Mouse (Mus musculus) hindbrain, embryonic 11.5 days (tissue): Measurements from ENCODE around the gene Olfr1150-ps1. TPM values are rescaled to one million over a fixed set of nuclear protein-coding genes. Genes with fewer than 3 reads are reported as not detected.

Experiments
- ATAC-seq: fragments of 200-750 bp; cut with Nextera tagmentation; 2 replicates; pipeline ENCODE4 v1.8.0; 2017; ENCODE audit warnings: mild to moderate bottlenecking, moderate TSS enrichment, moderate library complexity; ENCODE audit not compliant: low FRiP score
- DNase-seq: peaks from one replicate; pipeline ENCODE4 v3.0.0-alpha.2; 2015; ENCODE audit warnings: low spot score
- H3K27ac ChIP-seq: fragments of 300-500 bp; sonication (generic); 2 replicates; pipeline ENCODE4 v1.5.1; 2014; ENCODE audit warnings: mild to moderate bottlenecking, low read depth, low read length
- H3K27me3 ChIP-seq: fragments of 300-500 bp; sonication (generic); 2 replicates; pipeline ENCODE4 v1.6.1; 2014; ENCODE audit warnings: mild to moderate bottlenecking, low read length, moderate library complexity, mixed read lengths; ENCODE audit not compliant: control insufficient read depth, insufficient read depth
- H3K36me3 ChIP-seq: fragments of 300-500 bp; sonication (generic); 2 replicates; pipeline ENCODE4 v1.6.1; 2014; ENCODE audit warnings: mild to moderate bottlenecking, low read length, moderate library complexity, mixed read lengths; ENCODE audit not compliant: control insufficient read depth, insufficient read depth
- H3K4me1 ChIP-seq: fragments of 300-500 bp; sonication (generic); replicated peaks from 2 replicates; pipeline ENCODE4 v1.6.1; 2014; ENCODE audit warnings: low read length, mixed read lengths; ENCODE audit not compliant: control insufficient read depth, insufficient read depth
- H3K4me2 ChIP-seq: fragments of 300-500 bp; sonication (generic); replicated peaks from 2 replicates; pipeline ENCODE4 v1.6.1; 2014; ENCODE audit warnings: mild to moderate bottlenecking, low read depth, low read length
- H3K4me3 ChIP-seq: fragments of 300-500 bp; sonication (generic); 2 replicates; pipeline ENCODE4 v1.5.1; 2014; ENCODE audit warnings: low read depth, low read length
- H3K9ac ChIP-seq: fragments of 300-500 bp; sonication (generic); 2 replicates; pipeline ENCODE4 v1.6.1; 2014; ENCODE audit warnings: low read depth, low read length
- H3K9me3 ChIP-seq: fragments of 300-500 bp; sonication (generic); 2 replicates; pipeline ENCODE4 v1.6.1; 2016; ENCODE audit warnings: low read length; ENCODE audit not compliant: control insufficient read depth
- WGBS: fragments of 180-500 bp; shearing (Covaris S2); extraction: QIAGEN DNeasy Blood & Tissue Kit; methylation state at CpG from one replicate; pipeline ENCODE4 v1.1.7; 2014; 5-methylcytosine and 5-hydroxymethylcytosine counted together
- polyA plus RNA-seq: library from polyadenylated mRNA; unstranded; fragments of >200 nt; fragmentation: Nextera tagmentation; extraction: Ambion mirVana; gene quantifications from 2 replicates; pipeline ENCODE4 v1.2.1, GENCODE M21; 2014

The Olfr1150-ps1 gene
- not detected in 2 replicates for polyA plus RNA-seq

GRCm38 (mm10) chr2:87843693-87844092 is at the start of gene Olfr1150-ps1:
TSS of gene Olfr1150-ps1 (plus strand) at chr2:87843993.
- Histone ChIP-seq H3K9ac (no peak within 1 kb of the TSS), H3K4me2 (no peak within 1 kb of the TSS), H3K4me1 (no peaks in the 10 kb centered on the region), H3K36me3 (no peaks in the 10 kb centered on the region), H3K4me3 (no peak within 1 kb of the TSS), H3K9me3 (no peaks in the 10 kb centered on the region), H3K27me3 (no peaks in the 10 kb centered on the region), H3K27ac (no peak within 1 kb of the TSS)
- ATAC-seq (no peak), DNase-seq (no peak)
- WGBS, result 78% methylated on average over 1 of the region's 1 CpGs

- Histone ChIP-seq H3K4me1 (no peaks in the 10 kb centered on the region), H3K9me3 (no peaks in the 10 kb centered on the region), H3K27me3 (no peaks in the 10 kb centered on the region), H3K36me3 (no peaks in the 10 kb centered on the region), H3K9ac (no peak within 1 kb of the TSS), H3K4me2 (no peak within 1 kb of the TSS), H3K4me3 (no peak within 1 kb of the TSS), H3K27ac (no peak within 1 kb of the TSS)
- DNase-seq, result no peak
- no peak for ATAC-seq
Observed at GRCm38 (mm10) chr2:87800292-87800691, 43.5 kb upstream of the Olfr1150-ps1 start, which contains the start of gene Olfr1143. TSS of gene Olfr1143 (plus strand) at chr2:87800592.

- DNase-seq (no peak), ATAC-seq (no peak)
- WGBS, result 91% methylated on average over 1 of the region's 1 CpGs
- Histone ChIP-seq H3K9me3 (no peaks in the 10 kb centered on the region), H3K27ac (no peak within 1 kb of the TSS), H3K4me3 (no peak within 1 kb of the TSS), H3K9ac (no peak within 1 kb of the TSS), H3K4me1 (no peaks in the 10 kb centered on the region), H3K27me3 (no peaks in the 10 kb centered on the region), H3K36me3 (no peaks in the 10 kb centered on the region), H3K4me2 (no peak within 1 kb of the TSS)
Observed at GRCm38 (mm10) chr2:87809522-87809921, 34.3 kb upstream of the Olfr1150-ps1 start, which contains the start of gene Olfr1145. TSS of gene Olfr1145 (plus strand) at chr2:87809822.

GRCm38 (mm10) chr2:87830233-87830632 is 13.6 kb upstream of the Olfr1150-ps1 start, which contains the start of gene Olfr1148:
TSS of gene Olfr1148 (plus strand) at chr2:87830533.
- ATAC-seq (no peak), DNase-seq (no peak)
- no peak within 1 kb of the TSS for H3K4me2 ChIP-seq
- H3K4me3 ChIP-seq, result no peak within 1 kb of the TSS
- H3K27me3 ChIP-seq, result no peaks in the 10 kb centered on the region
- no peaks in the 10 kb centered on the region for H3K9me3 ChIP-seq
- no peaks in the 10 kb centered on the region for H3K4me1 ChIP-seq
- H3K27ac ChIP-seq, result no peak within 1 kb of the TSS
- H3K36me3 ChIP-seq, result no peaks in the 10 kb centered on the region
- WGBS, result 91% methylated on average over 1 of the region's 1 CpGs
- no peak within 1 kb of the TSS for H3K9ac ChIP-seq

- Histone ChIP-seq H3K9ac (no peak within 1 kb of the TSS), H3K27me3 (no peaks in the 10 kb centered on the region), H3K4me2 (no peak within 1 kb of the TSS), H3K4me1 (no peaks in the 10 kb centered on the region), H3K9me3 (no peaks in the 10 kb centered on the region), H3K36me3 (no peaks in the 10 kb centered on the region), H3K4me3 (no peak within 1 kb of the TSS), H3K27ac (no peak within 1 kb of the TSS)
- no peak for DNase-seq
- no peak for ATAC-seq
- 97% methylated on average over 1 of the region's 1 CpGs for WGBS
Observed at GRCm38 (mm10) chr2:87855562-87855961, 11.8 kb downstream of the Olfr1150-ps1 start, which contains the start of gene Olfr1151. TSS of gene Olfr1151 (plus strand) at chr2:87855862.

DNA sequence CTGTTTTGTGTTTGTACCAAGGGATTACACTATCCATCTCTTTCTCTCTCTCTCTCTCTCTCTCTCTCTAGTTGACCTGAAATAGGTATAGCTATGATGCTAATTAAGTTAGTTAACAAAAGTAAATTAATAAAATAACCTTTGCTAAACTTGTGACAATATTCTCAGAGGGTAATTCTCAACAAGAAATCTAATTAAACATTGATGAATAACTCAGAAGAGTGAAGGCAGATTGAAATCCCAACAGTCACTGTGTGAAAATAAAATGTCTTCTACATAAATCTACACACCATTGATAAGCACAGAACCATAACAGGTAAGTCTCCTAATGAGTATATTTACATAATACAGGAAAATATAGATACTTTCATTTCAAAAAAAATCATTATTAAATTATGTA is 22.4 kb downstream of the Olfr1150-ps1 start, which contains the start of gene Olfr1152:
Olfr1152 (plus strand) TSS at position 301 of the 400 bp plus-strand sequence.
- no peak within 1 kb of the TSS for H3K4me2 ChIP-seq
- no peaks in the 10 kb centered on the region for H3K4me1 ChIP-seq
- H3K27me3 ChIP-seq, result no peaks in the 10 kb centered on the region
- H3K36me3 ChIP-seq, result no peaks in the 10 kb centered on the region
- no peak for ATAC-seq
- H3K9me3 ChIP-seq, result no peaks in the 10 kb centered on the region
- H3K4me3 ChIP-seq, result no peak within 1 kb of the TSS
- no peak for DNase-seq
- no peak within 1 kb of the TSS for H3K9ac ChIP-seq
- H3K27ac ChIP-seq, result no peak within 1 kb of the TSS

GRCm38 (mm10) chr2:87894662-87895061 is 50.9 kb downstream of the Olfr1150-ps1 start, which contains the start of gene Olfr1153:
TSS of gene Olfr1153 (plus strand) at chr2:87894962.
- 87% methylated on average over 1 of the region's 1 CpGs for WGBS

More at GRCm38 (mm10) chr2:87894662-87895061, 50.9 kb downstream of the Olfr1150-ps1 start, which contains the start of gene Olfr1153:
- Histone ChIP-seq H3K9me3 (no peaks in the 10 kb centered on the region), H3K4me1 (no peaks in the 10 kb centered on the region), H3K36me3 (no peaks in the 10 kb centered on the region), H3K4me3 (no peak within 1 kb of the TSS), H3K27me3 (no peaks in the 10 kb centered on the region), H3K27ac (no peak within 1 kb of the TSS), H3K9ac (no peak within 1 kb of the TSS), H3K4me2 (no peak within 1 kb of the TSS)
- no peak for DNase-seq
- ATAC-seq, result no peak

Other genes with a start within 250 kb of the Olfr1150-ps1 start
- gene Olfr1130, start 237.8 kb upstream of the Olfr1150-ps1 start, polyA plus RNA-seq, result not detected in 2 replicates
- not detected in 2 replicates for gene Olfr1131, start 216.9 kb upstream of the Olfr1150-ps1 start, polyA plus RNA-seq
- gene Olfr1132, start 206.5 kb upstream of the Olfr1150-ps1 start, polyA plus RNA-seq, result not detected in 2 replicates
- gene Olfr1133, start 196.6 kb upstream of the Olfr1150-ps1 start, polyA plus RNA-seq, result not detected in 2 replicates
- gene Olfr1134, start 185.5 kb upstream of the Olfr1150-ps1 start, polyA plus RNA-seq, result not detected in 2 replicates
- gene Olfr1135, start 170.3 kb upstream of the Olfr1150-ps1 start, polyA plus RNA-seq, result not detected in 2 replicates
- gene Olfr1136, start 150.0 kb upstream of the Olfr1150-ps1 start, polyA plus RNA-seq, result not detected in 2 replicates
- not detected in 2 replicates for gene Olfr1137, start 130.8 kb upstream of the Olfr1150-ps1 start, polyA plus RNA-seq
- not detected in 2 replicates for gene Olfr1138, start 104.0 kb upstream of the Olfr1150-ps1 start, polyA plus RNA-seq
- gene Olfr1140, start 100.2 kb upstream of the Olfr1150-ps1 start, polyA plus RNA-seq, result not detected in 2 replicates
- gene Olfr1141, start 90.0 kb upstream of the Olfr1150-ps1 start, polyA plus RNA-seq, result not detected in 2 replicates
- gene Olfr152, start 64.5 kb upstream of the Olfr1150-ps1 start, polyA plus RNA-seq, result not detected in 2 replicates
- gene Olfr1143, start 43.4 kb upstream of the Olfr1150-ps1 start, polyA plus RNA-seq, result not detected in 2 replicates
- not detected in 2 replicates for gene Olfr1145, start 34.2 kb upstream of the Olfr1150-ps1 start, polyA plus RNA-seq
- not detected in 2 replicates for gene Olfr1148, start 13.5 kb upstream of the Olfr1150-ps1 start, polyA plus RNA-seq
- not detected in 2 replicates for gene Olfr1151, start 11.9 kb downstream of the Olfr1150-ps1 start, polyA plus RNA-seq
- 0.03 TPM in 2 replicates for gene Olfr1152, start 22.5 kb downstream of the Olfr1150-ps1 start, polyA plus RNA-seq
- gene Olfr1153, start 51.0 kb downstream of the Olfr1150-ps1 start, polyA plus RNA-seq, result not detected in 2 replicates
- not detected in 2 replicates for gene Olfr1154, start 61.2 kb downstream of the Olfr1150-ps1 start, polyA plus RNA-seq
- gene Olfr1155, start 101.1 kb downstream of the Olfr1150-ps1 start, polyA plus RNA-seq, result not detected in 2 replicates
- not detected in 2 replicates for gene Olfr1156, start 109.1 kb downstream of the Olfr1150-ps1 start, polyA plus RNA-seq
- not detected in 2 replicates for gene Olfr1157, start 124.3 kb downstream of the Olfr1150-ps1 start, polyA plus RNA-seq
- not detected in 2 replicates for gene Olfr74, start 130.7 kb downstream of the Olfr1150-ps1 start, polyA plus RNA-seq
- not detected in 2 replicates for gene Olfr1158, start 146.1 kb downstream of the Olfr1150-ps1 start, polyA plus RNA-seq
- gene Olfr1160, start 164.3 kb downstream of the Olfr1150-ps1 start, polyA plus RNA-seq, result not detected in 2 replicates
- gene Olfr1161, start 178.8 kb downstream of the Olfr1150-ps1 start, polyA plus RNA-seq, result not detected in 2 replicates
- not detected in 2 replicates for gene Olfr73, start 193.7 kb downstream of the Olfr1150-ps1 start, polyA plus RNA-seq
- not detected in 2 replicates for gene Olfr1162, start 207.1 kb downstream of the Olfr1150-ps1 start, polyA plus RNA-seq
- not detected in 2 replicates for gene Olfr1163, start 227.8 kb downstream of the Olfr1150-ps1 start, polyA plus RNA-seq
- not detected in 2 replicates for gene Olfr1164, start 250.0 kb downstream of the Olfr1150-ps1 start, polyA plus RNA-seq